Mouse (Mus musculus): ENCODE measurements around the gene Coq8b.

DNA sequence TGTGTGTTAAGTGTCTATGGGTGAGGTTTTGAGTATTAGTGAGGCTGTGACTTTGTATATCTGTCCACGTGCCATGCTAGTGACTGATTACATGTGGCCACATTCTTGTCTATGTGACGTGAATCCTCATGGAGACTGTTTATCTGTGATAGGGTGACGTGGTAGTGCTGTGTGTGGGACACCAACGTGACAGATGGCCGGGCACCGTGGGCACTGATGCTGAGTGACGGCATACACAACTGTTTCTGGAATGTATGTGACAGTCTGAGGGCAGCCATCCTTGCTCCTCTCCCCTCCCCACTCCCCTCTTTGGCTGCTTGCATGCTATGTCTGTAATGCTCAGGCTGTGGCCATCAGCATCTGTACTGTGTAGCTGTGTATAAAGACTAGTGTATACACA, 28.0 kb downstream of the Coq8b start:
- no peak for TF ChIP-seq ZNF384 (IDR thresholded peaks at IDR 0.05; ENCODE audit: low read depth, low read length)
- TF ChIP-seq HCFC1 (IDR thresholded peaks at IDR 0.05; ENCODE audit: borderline replicate concordance, insufficient read depth, low read length): no peak
- no peak for TF ChIP-seq MAFK (IDR thresholded peaks at IDR 0.05; ENCODE audit: insufficient read depth, low read depth, low read length)
- TF ChIP-seq CHD2 (IDR thresholded peaks at IDR 0.05; ENCODE audit: low read depth, low read length): no peak

Data from ES-E14 (cell line).